Mouse (Mus musculus) stomach, postnatal 0 days (tissue): ENCODE results near the gene Ap3s2.

Experiments
- CTCF ChIP-seq: IDR thresholded peaks from 2 replicates; pipeline ENCODE4 v1.5.1; 2016; ENCODE audit warnings: antibody characterized with exemption, low read depth, mild to moderate bottlenecking, moderate library complexity
- EP300 ChIP-seq: optimal IDR thresholded peaks from 2 replicates; pipeline ENCODE3; 2016; ENCODE audit warnings: antibody characterized with exemption

DNA sequence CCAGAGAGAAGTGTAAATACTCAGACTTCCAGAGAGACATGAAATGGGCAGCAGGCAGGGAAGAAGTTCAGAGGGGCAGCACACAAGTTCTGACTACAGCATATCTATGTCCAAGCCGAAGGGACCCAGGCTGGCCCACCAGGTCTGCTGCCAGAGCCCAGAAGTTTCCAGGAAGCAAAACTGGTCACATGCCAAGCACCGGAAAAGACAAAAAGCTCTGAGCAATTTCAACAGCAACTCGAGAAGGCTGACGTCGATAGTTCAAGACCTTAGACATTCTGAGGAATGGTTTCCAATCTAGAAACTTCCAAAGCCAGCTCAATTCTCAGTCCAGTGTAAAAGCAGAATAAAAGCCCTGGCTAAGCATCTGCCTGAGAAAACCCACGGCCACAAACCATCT is 88.9 kb downstream of the Ap3s2 start:
- no peak for TF ChIP-seq CTCF
- TF ChIP-seq EP300 = no peak
